Mouse (Mus musculus) spleen, postnatal 4 days (tissue): ENCODE measurements around the gene Unc93b1.

Experiments
- DNase-seq, 2 experiments: peaks; one replicate each; pipeline ENCODE4 v3.0.0; 2022; ENCODE audit warnings: low spot score in 2 of 2

The Unc93b1 gene

DNA sequence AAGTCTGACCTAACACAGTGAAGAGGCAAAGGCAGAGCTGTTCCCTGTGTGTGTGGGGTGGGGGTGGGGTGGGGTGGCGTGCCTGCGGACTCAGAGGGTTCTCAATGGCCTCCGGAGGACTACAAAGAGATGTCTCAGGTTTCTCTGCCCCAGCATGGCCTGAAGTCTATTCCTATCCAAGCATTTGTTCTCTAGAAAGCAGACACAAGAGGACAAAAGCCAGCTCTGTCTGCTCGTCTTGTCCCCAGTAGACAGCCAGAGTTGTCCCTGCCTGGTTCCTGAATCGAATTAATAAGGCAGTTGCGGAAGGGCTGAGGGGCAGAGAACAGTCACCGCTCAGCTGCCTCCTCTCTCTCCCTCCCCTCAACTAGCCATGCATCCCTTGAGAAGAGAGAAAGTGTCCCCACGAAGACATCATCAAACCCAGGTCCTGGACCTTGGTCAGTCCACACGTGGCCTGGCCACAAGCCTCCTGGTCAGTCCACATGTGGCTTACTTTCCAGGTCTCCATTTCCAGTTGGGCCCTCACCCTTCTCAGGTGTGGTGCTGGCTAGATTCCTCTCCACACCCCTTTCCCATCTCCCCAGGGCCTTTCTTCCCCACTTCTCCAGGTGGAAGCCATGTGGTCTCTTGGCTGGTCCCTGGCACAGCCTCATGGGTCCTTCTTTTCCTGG, 48.7 kb downstream of the Unc93b1 start:
- no peak for DNase-seq

DNA sequence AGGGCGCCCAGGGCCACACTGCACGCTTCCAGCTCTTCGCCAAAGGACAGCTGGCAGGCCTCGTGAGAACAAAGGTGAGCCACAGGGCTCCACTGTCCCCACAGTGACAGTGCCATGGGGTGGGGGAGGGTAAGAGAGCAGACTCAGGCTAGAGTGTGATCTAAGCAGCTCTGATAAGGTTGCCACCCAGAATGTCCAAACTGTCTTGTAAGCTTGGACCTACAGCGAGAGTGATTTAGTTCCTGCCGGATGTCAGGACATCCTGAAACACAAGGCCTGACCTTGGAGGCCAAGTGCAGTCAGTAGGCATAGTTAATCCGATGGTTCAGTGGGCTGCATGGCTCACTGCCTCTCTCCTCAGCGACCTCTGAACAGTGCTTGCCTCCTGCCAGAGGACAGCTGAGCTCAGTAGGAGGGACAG, 50.3 kb downstream of the Unc93b1 start:
- DNase-seq: no peak

DNA sequence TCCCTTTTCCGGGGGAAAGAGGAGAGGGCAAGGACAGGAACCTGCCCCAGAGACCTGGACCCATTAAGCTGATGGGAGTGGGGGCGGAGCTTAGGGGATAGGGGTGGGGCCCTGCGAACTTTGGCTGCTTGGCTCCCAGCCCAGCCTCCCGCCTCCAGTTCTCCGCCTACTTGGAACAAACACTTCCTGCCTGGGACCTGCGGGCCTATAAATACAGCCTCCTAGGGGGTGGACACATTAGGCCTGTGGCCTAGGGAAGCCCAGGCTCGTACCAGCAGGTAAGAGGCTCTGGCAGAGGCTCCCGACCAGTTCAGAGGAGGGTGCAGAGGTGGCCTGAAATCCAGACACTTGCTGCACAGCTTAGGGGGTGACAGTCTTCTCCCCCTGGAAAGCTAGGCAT, 51.3 kb downstream of the Unc93b1 start, which contains the start of gene Acy3:
Gene Acy3, plus strand, starts transcription at position 237 of the 400 bp plus-strand sequence.
- peak in 1 of 2 experiments; percentile 57 for DNase-seq

DNA sequence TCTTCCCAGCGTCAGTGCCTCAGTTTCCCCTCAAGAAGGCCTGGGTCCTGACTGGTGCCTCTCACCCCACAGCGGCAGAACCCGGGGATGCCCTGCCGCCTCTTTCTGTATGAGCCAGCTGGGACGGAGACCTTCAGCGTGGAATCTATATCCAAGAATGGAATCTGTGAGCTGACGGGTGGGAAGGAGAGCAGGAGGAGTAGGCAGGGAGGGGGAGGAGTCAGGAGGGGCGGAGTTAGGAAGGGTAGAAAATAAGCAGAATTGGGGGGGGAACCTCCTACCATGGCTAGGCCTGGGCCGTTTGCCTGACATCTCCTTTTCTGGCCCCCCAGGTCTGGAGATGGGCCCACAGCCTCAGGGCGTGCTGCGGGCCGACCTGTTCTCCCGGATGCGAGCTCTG, 53.1 kb downstream of the Unc93b1 start:
- DNase-seq: no peak

DNA sequence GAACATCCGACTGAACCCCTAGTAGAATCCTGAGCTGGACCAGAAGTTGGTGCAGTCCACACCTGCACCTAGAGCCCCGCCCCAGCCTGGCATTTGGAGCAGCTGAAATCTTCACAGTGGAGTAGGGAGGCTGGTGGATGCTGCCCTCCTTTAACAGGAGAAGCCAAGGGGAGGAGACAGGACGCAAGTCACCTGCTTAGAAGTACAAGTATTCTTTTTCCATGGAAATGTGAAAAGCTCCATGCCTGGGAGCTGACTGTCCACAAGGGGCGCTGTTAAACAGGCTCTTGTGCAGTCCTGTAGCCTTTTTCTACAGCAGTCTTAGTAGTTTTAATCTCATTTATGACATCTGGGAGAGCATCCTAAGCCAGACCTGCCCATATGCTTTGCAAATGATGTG, 53.8 kb downstream of the Unc93b1 start:
- DNase-seq: no peak

DNA sequence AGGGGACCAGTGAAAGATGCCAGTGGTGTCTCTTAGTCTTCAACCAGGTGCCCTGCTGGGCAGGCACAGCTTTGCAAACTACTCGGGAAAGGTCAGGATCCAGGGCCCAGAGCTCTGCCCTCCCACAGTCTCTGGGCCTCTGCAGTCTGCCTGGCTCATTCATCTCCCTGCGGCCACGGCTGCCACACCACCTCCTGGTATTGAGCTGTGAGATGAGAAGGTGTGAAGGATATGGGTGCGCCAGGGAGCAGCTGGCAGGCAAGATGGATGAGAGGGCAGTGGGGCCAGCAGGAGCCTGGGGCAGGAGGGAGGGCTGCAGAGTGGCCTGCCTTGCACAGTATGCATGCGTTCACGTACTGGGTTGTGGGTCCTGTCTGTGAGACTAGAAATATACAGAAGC, 55.8 kb downstream of the Unc93b1 start:
- no peak for DNase-seq

DNA sequence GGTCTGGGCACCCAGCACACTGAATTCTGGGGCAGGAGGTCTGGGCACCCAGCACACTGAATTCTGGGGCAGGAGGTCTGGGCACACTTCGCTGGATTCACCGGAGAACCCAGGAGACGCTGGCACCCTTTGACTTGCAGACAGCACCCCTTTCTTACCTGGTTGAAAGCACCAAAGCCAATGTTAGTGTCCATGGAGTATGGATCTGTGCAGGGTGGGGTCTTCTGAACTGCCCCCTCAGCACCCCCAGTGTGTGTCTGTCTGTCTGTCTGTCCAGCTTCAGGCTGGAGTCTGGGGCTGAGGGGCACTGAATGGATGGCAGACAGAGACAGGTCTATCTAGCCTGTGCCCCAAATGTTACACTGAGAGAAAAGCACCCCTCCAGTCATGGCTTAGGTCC, 56.6 kb downstream of the Unc93b1 start:
- no peak for DNase-seq

DNA sequence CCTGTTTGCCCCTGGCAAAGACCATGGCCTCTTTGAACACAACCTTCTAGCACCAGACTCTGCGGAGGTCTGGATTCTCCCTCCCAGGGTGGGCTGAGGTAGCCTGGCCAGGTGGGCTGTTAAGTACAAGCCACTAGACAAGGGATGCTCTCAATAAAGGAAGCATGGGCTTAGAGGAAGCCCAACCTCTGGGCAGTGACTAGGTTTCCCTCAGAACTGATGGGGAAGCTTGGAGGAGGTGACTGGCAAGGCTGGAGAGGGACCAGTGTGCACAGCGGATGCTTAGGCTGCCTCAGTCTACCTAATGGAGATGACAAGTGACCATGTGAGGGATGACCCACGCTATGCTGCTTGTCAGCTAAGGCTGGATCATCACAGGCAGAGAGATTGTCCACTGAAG, 57.0 kb downstream of the Unc93b1 start:
- DNase-seq: no peak

DNA sequence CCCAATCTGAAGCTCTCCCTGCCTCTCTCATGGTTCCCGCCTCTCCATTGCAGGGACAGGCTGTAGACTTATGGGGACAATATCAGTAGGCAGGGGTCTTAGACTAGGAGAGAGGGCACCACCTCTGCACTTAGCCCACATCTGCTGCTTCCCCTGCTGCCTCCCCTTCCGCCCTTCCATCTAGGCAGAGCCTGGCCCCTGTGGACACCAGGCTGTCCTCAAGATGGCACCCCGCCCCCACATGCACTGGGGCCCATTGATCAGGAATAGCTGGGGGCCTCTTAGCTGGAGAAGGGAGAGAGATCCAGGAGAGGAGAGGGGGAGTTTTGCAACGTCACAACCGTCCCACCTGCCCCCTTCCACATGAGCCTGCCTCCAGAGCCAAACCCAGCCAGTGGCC, 57.4 kb downstream of the Unc93b1 start, which contains the start of gene Tbx10:
Gene Tbx10, plus strand, starts transcription at position 337 of the 400 bp plus-strand sequence.
- no peak for DNase-seq

DNA sequence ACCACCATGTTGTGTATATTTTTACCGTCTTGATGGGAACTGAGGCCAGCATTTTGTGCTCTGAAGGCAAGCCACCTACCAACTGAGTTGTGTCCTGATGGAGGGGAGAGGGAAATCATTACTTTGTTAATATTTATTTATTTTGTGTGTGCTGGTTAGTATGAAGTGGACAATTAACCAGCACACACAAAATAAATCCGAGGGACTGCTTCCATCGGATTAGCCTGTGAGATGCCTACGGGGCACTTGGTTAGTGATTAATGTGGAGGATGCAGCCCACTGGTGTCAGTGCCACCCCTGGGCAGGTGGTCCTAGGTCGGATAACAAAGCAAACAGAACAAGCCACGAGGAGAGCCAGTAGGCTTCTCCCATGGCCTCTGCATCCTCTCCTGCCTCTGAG, 59.9 kb downstream of the Unc93b1 start:
- no peak for DNase-seq

DNA sequence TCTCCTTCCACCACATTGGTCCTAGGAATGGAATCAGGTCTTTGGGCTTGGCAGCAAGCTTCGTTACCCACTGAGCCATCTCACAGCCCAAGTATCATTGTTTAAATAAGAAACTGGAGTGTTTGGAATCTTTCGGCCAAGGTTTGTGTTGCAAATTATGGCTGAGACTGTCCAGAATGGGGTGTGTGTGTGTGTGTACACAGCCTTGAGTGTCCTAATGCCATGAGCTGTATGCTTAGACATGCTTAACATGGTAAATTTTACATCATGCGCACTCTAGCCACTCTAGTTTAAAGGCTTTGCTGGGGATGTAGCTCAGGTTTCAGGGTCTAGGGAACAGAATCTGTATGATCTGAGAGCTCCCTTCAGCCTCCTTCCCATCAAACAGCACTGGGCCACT, 60.5 kb downstream of the Unc93b1 start:
- no peak for DNase-seq

DNA sequence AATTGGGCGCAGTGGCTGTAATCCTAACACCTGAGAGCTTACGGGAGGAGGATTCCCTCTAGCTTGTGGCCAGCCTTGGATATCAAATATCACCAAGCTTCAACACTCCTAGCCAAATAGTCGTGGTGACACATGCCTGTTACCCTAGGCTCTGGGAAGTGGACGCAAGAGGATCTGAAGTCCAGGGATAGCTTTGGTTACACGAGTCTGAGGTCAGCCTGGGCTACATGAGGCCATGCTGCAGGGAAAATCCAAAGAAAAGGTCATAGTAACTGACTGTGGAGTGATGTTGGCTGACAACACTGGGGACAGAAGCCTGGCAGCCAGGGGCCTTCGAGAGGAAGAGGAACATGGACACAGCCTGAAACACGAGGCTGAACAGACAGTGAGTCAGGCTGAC, 61.1 kb downstream of the Unc93b1 start:
- DNase-seq: no peak

DNA sequence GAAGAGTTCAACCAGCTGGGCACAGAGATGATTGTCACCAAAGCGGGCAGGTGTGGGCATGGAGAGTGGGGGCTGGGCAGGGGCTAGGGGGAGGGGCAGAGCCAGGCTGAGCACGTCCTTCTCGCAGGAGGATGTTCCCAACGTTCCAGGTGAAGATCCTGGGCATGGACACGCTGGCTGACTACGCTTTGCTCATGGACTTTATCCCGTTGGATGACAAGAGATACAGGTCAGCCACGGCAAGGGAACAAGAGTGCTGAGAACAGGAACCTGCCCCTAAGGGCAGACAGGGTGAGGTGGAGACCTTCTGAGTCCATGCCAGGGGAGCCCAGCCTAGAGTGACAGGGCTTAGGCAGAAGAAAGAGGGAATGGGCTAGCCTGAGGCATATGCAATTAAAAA, 61.8 kb downstream of the Unc93b1 start:
- no peak for DNase-seq

DNA sequence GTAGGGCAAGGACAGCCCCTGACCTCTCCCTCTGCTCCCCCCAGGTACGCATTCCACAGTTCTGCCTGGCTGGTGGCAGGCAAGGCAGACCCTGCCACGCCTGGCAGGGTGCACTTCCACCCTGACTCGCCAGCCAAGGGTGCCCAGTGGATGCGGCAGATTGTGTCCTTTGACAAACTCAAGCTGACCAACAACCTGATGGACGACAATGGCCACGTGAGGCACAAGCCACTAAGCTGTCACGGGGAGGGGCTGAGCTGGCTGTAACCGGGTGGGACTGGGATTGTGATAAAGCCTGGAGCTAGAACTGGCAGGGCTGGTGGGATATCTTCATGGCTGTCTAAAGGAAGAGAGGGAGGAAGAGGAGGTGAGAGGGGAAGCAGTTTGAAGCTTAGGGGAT, 62.2 kb downstream of the Unc93b1 start:
- no peak for DNase-seq

DNA sequence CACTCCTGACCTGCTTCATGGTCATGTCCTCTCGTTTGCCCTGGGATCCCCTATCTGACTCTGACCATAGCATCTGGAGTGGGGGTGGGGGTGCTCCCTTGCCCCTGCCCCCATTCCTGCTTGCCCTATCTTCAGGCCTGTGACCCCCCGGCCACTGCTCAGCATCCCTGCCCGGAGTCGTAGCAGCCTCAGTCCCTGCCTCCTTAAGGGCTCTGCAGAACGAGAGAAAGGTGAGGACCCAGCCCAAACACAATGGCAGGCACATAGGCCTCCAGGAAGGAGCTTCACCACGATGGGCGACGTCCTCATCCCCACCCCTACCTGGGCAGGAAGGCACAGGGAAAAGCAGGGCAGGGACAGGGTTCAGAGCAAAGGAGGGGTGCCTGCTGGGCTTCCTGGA, 63.3 kb downstream of the Unc93b1 start:
- no peak for DNase-seq
